Mouse (Mus musculus): ENCODE measurements around the gene Sik3. TPM values are rescaled to one million over a fixed set of nuclear protein-coding genes. Genes with fewer than 3 reads are reported as not detected.

Sik3 gene
- polyA plus RNA-seq, 1 experiment from 2014 or later: 8.9 TPM

DNA sequence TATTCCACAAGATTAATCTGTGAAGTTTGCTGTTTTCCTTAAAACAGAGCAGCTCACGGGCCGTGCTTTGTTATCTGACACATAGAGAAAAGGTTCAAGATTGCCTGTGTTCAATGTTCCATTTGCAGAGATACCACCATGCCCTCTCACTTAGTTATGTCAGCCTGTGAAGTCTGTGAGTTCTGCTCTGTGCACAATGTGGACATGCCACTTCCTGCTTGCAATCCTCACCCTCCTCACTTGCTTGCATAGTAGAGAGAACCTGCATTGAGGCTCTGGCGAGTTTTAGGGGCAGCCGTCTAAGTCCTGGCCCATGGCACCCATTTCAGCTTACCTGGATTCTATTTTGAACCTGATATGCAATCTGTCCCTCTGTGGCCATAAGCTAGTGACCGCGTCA lies 80.0 kb downstream of the Sik3 start:
- no peak for ATAC-seq

DNA sequence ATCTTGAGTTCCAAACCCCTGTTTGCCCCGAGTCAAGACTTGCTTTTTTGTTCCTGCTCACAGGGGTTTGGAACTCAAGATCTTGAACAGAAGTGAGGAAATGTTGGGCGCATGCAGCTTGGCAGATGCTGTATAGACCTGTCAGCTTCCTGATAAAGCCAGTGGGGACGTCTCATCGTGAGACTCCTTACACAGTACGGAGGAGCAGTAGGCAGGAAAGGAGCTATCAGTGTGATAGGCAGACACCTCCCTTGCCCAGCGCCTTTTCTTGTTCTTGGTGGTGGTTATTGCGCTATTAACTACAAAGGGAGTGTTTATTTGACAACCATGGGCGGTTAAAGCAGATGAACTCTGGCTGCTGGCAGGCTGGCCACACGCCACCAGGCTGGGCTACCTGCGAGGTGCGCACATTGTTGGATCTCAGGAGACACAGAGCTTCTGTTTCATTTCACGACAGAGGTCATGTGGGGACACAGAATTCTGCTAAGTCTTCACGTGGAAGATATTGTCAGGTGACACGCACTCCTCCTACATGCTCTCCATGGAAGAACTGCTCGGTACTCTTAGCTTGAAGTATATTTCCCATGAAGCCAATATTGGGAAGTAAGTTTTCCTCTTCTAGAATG lies 85.9 kb downstream of the Sik3 start:
- H3K4me3 ChIP-seq (ENCODE audit: low read depth, low read length): no peak overlapping the region
- H3K27me3 ChIP-seq (replicated peaks; ENCODE audit: insufficient read depth, low read length): no peaks in the 10 kb centered on the region
- 71% methylated on average over 15 of the region's 15 CpGs for WGBS
- no peaks in the 10 kb centered on the region for H3K9me3 ChIP-seq (ENCODE audit: low read length)
- H3K4me1 ChIP-seq (ENCODE audit: insufficient read depth, low read depth, low read length): no peaks in the 10 kb centered on the region
- no peaks in the 10 kb centered on the region for H3K36me3 ChIP-seq (ENCODE audit: insufficient read depth, low read length)
- DNase-seq (ENCODE audit: low spot score) (no peak), ATAC-seq (no peak)
- no peak overlapping the region for H3K9ac ChIP-seq (replicated peaks; ENCODE audit: low read depth)
- H3K4me2 ChIP-seq (replicated peaks; ENCODE audit: low read depth, low read length): no peak overlapping the region
- no peak for TF ChIP-seq CTCF (IDR thresholded peaks at IDR 0.05)
- no peak for TF ChIP-seq EP300 (IDR thresholded peaks at IDR 0.05)
- H3K27ac ChIP-seq (ENCODE audit: low read length): no peak overlapping the region

More for the DNA sequence above, 80.0 kb downstream of the Sik3 start:
- Histone ChIP-seq H3K9ac (replicated peaks; ENCODE audit: low read depth) (no peak overlapping the region), H3K27me3 (replicated peaks; ENCODE audit: insufficient read depth, low read length) (no peaks in the 10 kb centered on the region), H3K36me3 (ENCODE audit: insufficient read depth, low read length) (no peaks in the 10 kb centered on the region), H3K4me1 (ENCODE audit: insufficient read depth, low read depth, low read length) (0 out of 2 replicates have a peak, but pooled peaks cover 4% of the 10 kb centered on the region), H3K4me2 (replicated peaks; ENCODE audit: low read depth, low read length) (no peak overlapping the region), H3K9me3 (ENCODE audit: low read length) (no peaks in the 10 kb centered on the region), H3K27ac (ENCODE audit: low read length) (no peak overlapping the region), H3K4me3 (ENCODE audit: low read depth, low read length) (no peak overlapping the region)
- WGBS: 81% methylated on average over 6 of the region's 6 CpGs
- TF ChIP-seq CTCF (IDR thresholded peaks at IDR 0.05): no peak
- TF ChIP-seq EP300 (IDR thresholded peaks at IDR 0.05): no peak
- DNase-seq (ENCODE audit: low spot score): no peak

DNA sequence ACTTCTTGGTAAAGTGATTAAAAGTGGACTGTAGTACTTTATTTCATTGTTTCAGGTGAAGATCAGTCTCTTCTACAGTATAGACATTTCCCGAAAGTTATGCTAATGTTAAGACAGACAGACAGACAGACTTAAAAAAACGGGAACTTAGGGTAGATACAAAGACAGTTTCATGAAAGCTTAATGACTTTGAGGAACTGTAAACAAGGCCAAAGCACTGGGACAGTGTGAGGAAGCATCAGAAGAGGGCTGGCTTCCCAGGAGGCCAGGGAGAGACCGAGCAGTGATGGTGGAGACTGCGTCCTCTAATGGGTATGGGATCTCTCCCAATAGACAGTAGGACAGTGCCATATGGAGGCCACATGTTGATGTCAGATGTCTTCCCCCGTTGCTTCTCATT lies 86.5 kb downstream of the Sik3 start:
- WGBS: 82% methylated on average over 5 of the region's 5 CpGs
- no peak overlapping the region for H3K27ac ChIP-seq (ENCODE audit: low read length)
- no peak for DNase-seq (ENCODE audit: low spot score)
- no peak overlapping the region for H3K4me3 ChIP-seq (ENCODE audit: low read depth, low read length)
- no peak for ATAC-seq
- H3K9ac ChIP-seq (replicated peaks; ENCODE audit: low read depth): no peak overlapping the region
- TF ChIP-seq CTCF (IDR thresholded peaks at IDR 0.05): no peak
- no peak for TF ChIP-seq EP300 (IDR thresholded peaks at IDR 0.05)
- no peaks in the 10 kb centered on the region for H3K4me1 ChIP-seq (ENCODE audit: insufficient read depth, low read depth, low read length)
- H3K9me3 ChIP-seq (ENCODE audit: low read length): no peaks in the 10 kb centered on the region
- H3K4me2 ChIP-seq (replicated peaks; ENCODE audit: low read depth, low read length): no peak overlapping the region
- H3K27me3 ChIP-seq (replicated peaks; ENCODE audit: insufficient read depth, low read length): no peaks in the 10 kb centered on the region
- no peaks in the 10 kb centered on the region for H3K36me3 ChIP-seq (ENCODE audit: insufficient read depth, low read length)

DNA sequence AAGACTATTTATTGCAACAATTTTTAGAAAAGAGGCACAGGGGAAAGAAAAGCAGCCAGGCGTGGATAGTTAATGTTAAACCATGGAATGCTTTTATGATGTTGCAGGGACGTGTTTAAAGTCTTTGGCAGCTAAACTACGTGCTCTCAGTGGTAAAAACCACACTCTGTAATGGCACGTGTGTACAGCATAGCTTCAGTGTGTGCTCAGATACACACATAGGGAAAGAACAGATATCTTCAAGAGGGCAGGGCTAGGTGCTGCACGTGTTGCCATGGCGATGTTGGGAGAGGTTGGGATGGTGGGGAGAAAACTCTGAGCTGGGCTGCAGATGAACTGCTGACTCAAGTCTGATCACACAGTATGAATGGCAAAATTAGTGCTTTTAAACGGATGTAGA lies 90.5 kb downstream of the Sik3 start:
- no peaks in the 10 kb centered on the region for H3K9me3 ChIP-seq (ENCODE audit: low read length)
- 65% methylated on average over 7 of the region's 7 CpGs for WGBS
- TF ChIP-seq EP300 (IDR thresholded peaks at IDR 0.05) (no peak), CTCF (IDR thresholded peaks at IDR 0.05) (no peak)
- no peaks in the 10 kb centered on the region for H3K27me3 ChIP-seq (replicated peaks; ENCODE audit: insufficient read depth, low read length)
- H3K27ac ChIP-seq (ENCODE audit: low read length): no peak overlapping the region
- ATAC-seq (peak; percentile 72), DNase-seq (ENCODE audit: low spot score) (no peak)
- no peaks in the 10 kb centered on the region for H3K36me3 ChIP-seq (ENCODE audit: insufficient read depth, low read length)
- H3K4me1 ChIP-seq (ENCODE audit: insufficient read depth, low read depth, low read length): no peaks in the 10 kb centered on the region
- no peak overlapping the region for H3K4me3 ChIP-seq (ENCODE audit: low read depth, low read length)
- no peak overlapping the region for H3K4me2 ChIP-seq (replicated peaks; ENCODE audit: low read depth, low read length)
- H3K9ac ChIP-seq (replicated peaks; ENCODE audit: low read depth): no peak overlapping the region

DNA sequence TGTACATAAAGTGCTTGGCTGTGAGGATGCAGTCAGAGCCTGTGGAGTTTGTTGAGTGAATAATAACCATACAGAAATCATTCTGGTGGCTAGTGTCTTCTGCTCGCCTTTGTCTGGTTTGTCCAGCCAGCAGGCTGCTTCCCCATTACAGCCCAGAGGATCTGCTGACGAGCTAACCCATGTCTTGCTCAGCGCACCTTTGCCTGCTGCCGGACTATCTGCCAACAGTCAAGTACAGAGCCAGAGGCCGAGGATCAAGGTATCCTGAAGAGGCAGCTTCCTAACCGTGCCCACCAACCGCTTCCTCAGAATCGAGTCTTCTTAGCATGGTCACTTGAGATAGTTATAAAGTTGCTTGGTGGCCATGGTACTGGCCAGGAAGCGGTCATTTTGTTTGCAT lies 93.5 kb downstream of the Sik3 start:
- DNase-seq (ENCODE audit: low spot score) (no peak), ATAC-seq (no peak)
- Histone ChIP-seq H3K4me3 (ENCODE audit: low read depth, low read length) (no peak overlapping the region), H3K27me3 (replicated peaks; ENCODE audit: insufficient read depth, low read length) (no peaks in the 10 kb centered on the region), H3K4me1 (ENCODE audit: insufficient read depth, low read depth, low read length) (no peaks in the 10 kb centered on the region; the same call in 1 of the 2 replicates), H3K4me2 (replicated peaks; ENCODE audit: low read depth, low read length) (no peak overlapping the region), H3K27ac (ENCODE audit: low read length) (no peak overlapping the region), H3K36me3 (ENCODE audit: insufficient read depth, low read length) (no peaks in the 10 kb centered on the region), H3K9ac (replicated peaks; ENCODE audit: low read depth) (no peak overlapping the region), H3K9me3 (ENCODE audit: low read length) (no peaks in the 10 kb centered on the region)
- 72% methylated on average over 9 of the region's 9 CpGs for WGBS
- no peak for TF ChIP-seq EP300 (IDR thresholded peaks at IDR 0.05)
- no peak for TF ChIP-seq CTCF (IDR thresholded peaks at IDR 0.05)

DNA sequence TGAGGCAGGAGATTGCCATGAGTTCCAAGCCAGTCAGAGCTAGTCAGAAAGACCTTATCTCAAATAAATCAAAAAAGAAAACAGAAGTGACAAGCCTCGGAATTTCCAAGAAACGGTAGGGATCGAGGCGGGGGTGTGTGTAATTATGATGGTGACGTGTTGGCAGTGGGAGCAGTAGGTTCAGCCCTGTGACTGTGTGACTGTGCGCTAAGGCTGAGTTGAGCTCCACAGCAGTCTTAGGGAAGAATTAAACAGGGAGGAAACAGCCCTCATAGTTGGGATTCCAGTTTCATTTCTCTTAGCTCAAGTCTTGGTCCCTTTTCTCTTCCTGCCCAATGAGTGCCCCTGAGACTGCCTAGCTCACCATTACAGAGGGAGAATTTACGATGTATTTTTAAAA lies 98.0 kb downstream of the Sik3 start:
- Histone ChIP-seq H3K27me3 (replicated peaks; ENCODE audit: insufficient read depth, low read length) (no peaks in the 10 kb centered on the region), H3K9me3 (ENCODE audit: low read length) (no peaks in the 10 kb centered on the region), H3K27ac (ENCODE audit: low read length) (peak overlapping the region; percentile 51; the same call in 1 of the 2 replicates), H3K9ac (replicated peaks; ENCODE audit: low read depth) (no peak overlapping the region), H3K36me3 (ENCODE audit: insufficient read depth, low read length) (no peaks in the 10 kb centered on the region), H3K4me2 (replicated peaks; ENCODE audit: low read depth, low read length) (peak overlapping the region; percentile 23), H3K4me1 (ENCODE audit: insufficient read depth, low read depth, low read length) (peaks cover 11% of the 10 kb centered on the region; the same call in 1 of the 2 replicates), H3K4me3 (ENCODE audit: low read depth, low read length) (no peak overlapping the region)
- TF ChIP-seq EP300 (IDR thresholded peaks at IDR 0.05): 0 out of 2 replicates have a peak, but pooled peaks have one; percentile 22
- no peak for TF ChIP-seq CTCF (IDR thresholded peaks at IDR 0.05)
- ATAC-seq (peak; percentile 75), DNase-seq (ENCODE audit: low spot score) (peak; percentile 68)
- 19% methylated on average over 7 of the region's 7 CpGs for WGBS

All from lung, postnatal 0 days (tissue).